Mouse (Mus musculus) T-helper 17 cell (primary cell): Measurements from ENCODE around the gene Arl2.

Experiments
- in situ Hi-C, 2 experiments: fragments of 300-600 bp; cut with MboI, MseI; formaldehyde crosslinking; loops; 1 replicate in 1 of 2; 2 replicates in 1 of 2; pipeline ENCODE4 v1.15.1; 2025; ENCODE audit warnings: high pct_unique_total_duplicates in 2 of 2

Gene Arl2

DNA sequence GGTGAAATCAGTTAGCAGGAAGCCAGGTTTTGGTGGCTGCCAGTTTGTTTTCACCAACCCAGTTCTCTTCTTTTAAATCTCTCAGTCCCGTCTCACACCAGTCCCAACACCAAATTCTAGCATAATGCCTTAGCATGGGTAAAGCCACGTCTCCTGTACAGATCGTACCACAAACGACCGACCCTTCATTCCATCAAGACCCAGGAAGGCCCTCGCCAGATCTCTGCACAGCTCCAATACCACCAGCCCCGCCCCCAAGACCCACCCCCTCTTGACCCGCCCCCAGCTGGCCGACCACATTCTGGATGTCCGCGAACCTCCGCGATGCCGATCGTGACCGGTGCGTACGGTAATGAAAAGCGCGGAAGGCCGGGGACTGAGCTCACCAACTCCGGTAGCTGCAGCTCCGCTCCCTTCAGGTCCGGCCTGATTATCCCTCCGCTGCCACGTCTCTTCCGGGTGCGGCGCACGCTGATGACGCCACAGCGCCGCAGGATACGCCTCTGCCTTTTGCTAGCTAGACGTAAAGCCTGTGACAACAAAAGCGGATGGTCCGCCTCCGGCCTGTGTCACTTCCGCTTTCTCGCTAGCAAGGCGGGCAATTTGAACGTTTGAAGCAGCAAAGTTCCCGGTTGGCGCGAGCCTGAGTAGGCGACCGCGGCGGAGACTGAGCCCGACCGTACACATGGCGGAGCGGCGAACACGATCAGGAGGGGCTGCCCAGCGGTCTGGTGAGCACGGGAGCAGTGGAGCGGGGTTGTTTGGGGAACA, 56.7 kb downstream of the Arl2 start, which contains the start of the genes Zfpl1 and Cdca5:
Gene Zfpl1, minus strand, starts transcription at position 479 of the 771 bp plus-strand sequence.
Gene Cdca5, plus strand, starts transcription at position 506 of the 771 bp plus-strand sequence.
- in situ Hi-C loops = no loop called here
